Mouse (Mus musculus): ENCODE results near the gene Il1a. TPM values are rescaled to one million over a fixed set of nuclear protein-coding genes. Genes with fewer than 3 reads are reported as not detected.

The Il1a gene
- polyA plus RNA-seq (2015; fragmentation: Nextera tagmentation; extraction: Ambion mirVana), result 0.10 and 0.41 TPM in 2 replicates

DNA sequence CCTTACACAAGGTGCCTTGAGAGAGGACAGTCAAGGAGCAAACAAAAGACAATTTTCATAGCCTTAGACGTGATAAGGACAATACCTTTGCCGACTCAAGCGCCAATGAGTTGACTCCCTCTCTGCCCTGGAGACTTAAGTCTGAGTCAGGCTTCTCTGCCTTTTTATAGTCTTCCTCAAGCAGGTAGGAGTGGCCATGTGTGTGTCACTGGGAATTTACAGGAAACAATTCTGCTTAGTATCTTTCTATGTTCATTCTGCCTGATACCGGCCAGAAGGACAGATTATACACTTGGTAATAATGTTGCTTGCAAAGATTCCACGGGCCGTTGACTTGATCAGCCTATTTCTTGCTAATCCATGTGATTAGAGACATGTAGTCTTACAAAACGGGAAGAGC is at the start of gene Il1a:
Gene Il1a, minus strand, starts transcription at position 137 of the 400 bp plus-strand sequence.

DNA sequence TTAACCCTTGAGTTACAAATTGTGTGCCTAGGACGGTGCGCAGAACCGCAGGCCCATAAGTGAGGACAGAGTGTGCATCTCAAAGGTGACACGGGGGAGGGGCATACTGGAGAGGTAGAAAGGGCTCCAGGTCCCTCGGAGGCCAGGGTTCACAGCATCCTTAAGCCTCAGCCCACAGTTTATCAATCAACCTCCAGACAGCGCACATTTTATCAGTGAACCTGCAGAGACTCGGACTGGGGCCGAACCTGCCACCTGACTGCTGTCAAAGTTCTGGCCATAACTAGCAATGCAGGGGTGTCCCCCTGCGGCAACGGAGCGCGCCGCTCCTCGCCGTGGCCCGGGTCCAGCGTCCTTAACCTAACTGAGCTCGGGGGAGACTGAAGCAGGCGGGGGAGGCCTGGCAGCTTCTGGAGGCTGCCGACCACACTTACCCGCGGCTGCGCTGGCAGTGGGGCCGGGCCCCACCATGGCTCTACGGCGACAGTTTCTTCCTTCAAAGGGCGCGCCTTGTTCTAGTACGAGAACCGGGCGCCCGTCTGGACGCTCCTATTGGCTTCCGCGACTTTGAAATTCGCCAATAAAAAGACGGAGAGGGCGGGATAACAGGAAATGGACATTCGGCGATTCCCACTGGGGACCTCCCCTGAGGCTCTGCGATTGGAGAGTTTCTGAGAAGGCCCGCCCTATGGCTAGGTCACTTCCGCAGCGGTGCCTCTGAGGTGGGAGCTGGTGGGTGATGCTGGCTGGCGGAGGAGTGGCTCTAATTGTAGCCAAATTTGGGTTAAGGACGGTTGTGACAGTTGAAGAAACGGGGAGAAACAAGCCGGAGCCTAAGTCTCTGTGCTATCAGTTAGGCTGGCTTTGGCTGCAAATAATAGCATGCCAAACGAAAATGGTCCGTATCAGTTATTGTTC is 12.8 kb downstream of the Il1a start, which contains the start of gene Ckap2l:
Gene Ckap2l, minus strand, starts transcription at position 542 of the 918 bp plus-strand sequence.

Other genes starting within 250 kb of the Il1a start
- 10.2 and 11.6 TPM in 2 replicates for gene Ttl, start 244.0 kb downstream of the Il1a start, polyA plus RNA-seq (2015; fragmentation: Nextera tagmentation; extraction: Ambion mirVana)
- gene Polr1b, start 209.0 kb downstream of the Il1a start, polyA plus RNA-seq (2015; fragmentation: Nextera tagmentation; extraction: Ambion mirVana), result 8.9 and 9.2 TPM in 2 replicates
- 18.1 and 19.8 TPM in 2 replicates for gene Chchd5, start 180.3 kb downstream of the Il1a start, polyA plus RNA-seq (2015; fragmentation: Nextera tagmentation; extraction: Ambion mirVana)
- gene Slc20a1, start 111.2 kb downstream of the Il1a start, polyA plus RNA-seq (2015; fragmentation: Nextera tagmentation; extraction: Ambion mirVana), result 6.5 and 7.4 TPM in 2 replicates
- gene Ckap2l, start 12.8 kb downstream of the Il1a start, polyA plus RNA-seq (2015; fragmentation: Nextera tagmentation; extraction: Ambion mirVana), result 9.3 and 11.1 TPM in 2 replicates
- 0.18 and 0.38 TPM in 2 replicates for gene Il1b, start 61.2 kb upstream of the Il1a start, polyA plus RNA-seq (2015; fragmentation: Nextera tagmentation; extraction: Ambion mirVana)
- gene F830045P16Rik, start 226.6 kb upstream of the Il1a start, polyA plus RNA-seq (2015; fragmentation: Nextera tagmentation; extraction: Ambion mirVana), result 0.17 TPM in 1 of 2 replicates, not detected in the other